Mouse (Mus musculus): ENCODE results near the gene Ptov1.

DNA sequence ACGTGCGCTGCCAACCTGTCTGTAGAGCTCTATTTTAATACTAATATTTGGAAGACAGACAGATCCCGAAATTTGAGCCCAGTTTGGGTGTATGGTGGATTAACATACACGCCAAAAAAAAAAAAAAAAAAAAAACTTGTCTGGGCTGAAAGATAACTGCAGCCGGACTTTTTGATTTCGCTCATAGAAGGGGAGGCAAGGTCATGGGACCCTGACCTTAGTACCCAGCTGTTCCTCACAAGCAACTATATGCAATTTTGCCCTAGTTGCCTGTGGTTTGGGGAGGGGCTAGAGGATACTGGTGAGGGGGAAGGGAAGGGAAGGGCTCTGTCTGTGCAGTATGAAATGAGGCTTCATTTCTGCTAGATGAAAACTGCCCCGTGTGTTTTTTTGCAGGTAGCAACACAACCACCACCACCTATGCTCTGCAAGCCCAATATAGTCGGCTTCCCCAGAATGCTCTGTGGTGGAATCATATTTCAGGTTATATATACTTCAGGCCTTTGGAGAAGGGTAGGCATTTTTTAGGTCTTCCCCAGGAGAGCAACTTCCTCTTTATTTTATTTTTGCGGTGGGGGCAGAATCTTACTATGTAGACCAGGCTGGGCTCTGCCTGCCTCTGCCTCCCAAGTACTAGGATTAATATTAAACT, 13.2 kb downstream of the Ptov1 start:
- TF ChIP-seq CTCF (IDR thresholded peaks at IDR 0.05; ENCODE audit: low read depth) (no peak), EP300 (IDR thresholded peaks at IDR 0.05; ENCODE audit: low read depth) (0 out of 2 replicates have a peak, but pooled peaks have one; percentile 46)
